8 mouse cellular contexts compared by ENCODE assay signal in genomic region chr19:5638416-5639005, GRCm38 (mm10). TPM values are rescaled to one million over a fixed set of nuclear protein-coding genes. Genes with fewer than 3 reads are reported as not detected.
DNase-seq lines count a peak whose midpoint lies in the region; ATAC-seq and TF ChIP-seq lines count a peak whose summit lies in the region.

No protein-coding gene starts in this region.

- no peak for DNase-seq in kidney, adult 2 months
- DNase-seq in kidney, adult 8-10 months: no peak
- DNase-seq in adrenal gland, postnatal 14 days: no peak
- no peak for DNase-seq in spleen, postnatal 14 days (ENCODE audit: low spot score in 2 of 2)
- no peak for DNase-seq in layer of hippocampus, adult 9-10 months (ENCODE audit: low spot score)

- no peaks in the 10 kb centered on the region for H3K9me3 ChIP-seq in hindbrain, embryonic 13.5 days
- H3K9me3 ChIP-seq in midbrain, embryonic 13.5 days: no peaks in the 10 kb centered on the region

- no peaks in the 10 kb centered on the region for H3K27me3 ChIP-seq in kidney, adult 2 months (replicated peaks; ENCODE audit: control insufficient read depth, insufficient read depth, low read length)
- H3K27me3 ChIP-seq in hindbrain, embryonic 13.5 days: no peaks in the 10 kb centered on the region
- H3K27me3 ChIP-seq in midbrain, embryonic 13.5 days: no peaks in the 10 kb centered on the region

- H3K4me1 ChIP-seq in kidney, adult 2 months (ENCODE audit: control insufficient read depth, insufficient read depth, low read length): peaks cover 12% of the 10 kb centered on the region; the same call in 1 of the 2 replicates
- peaks cover 25% of the 10 kb centered on the region for H3K4me1 ChIP-seq in bone marrow macrophage, adult 2 months (ENCODE audit: control insufficient read depth, insufficient read depth, low read length)
- peaks cover 24% of the 10 kb centered on the region for H3K4me1 ChIP-seq in hindbrain, embryonic 13.5 days (replicated peaks)
- H3K4me1 ChIP-seq in midbrain, embryonic 13.5 days (replicated peaks): peaks cover 21% of the 10 kb centered on the region

- H3K9ac ChIP-seq in hindbrain, embryonic 13.5 days: peak overlapping the region; percentile 94
- peak overlapping the region; percentile 90 for H3K9ac ChIP-seq in midbrain, embryonic 13.5 days (replicated peaks)

- H3K36me3 ChIP-seq in kidney, adult 2 months (ENCODE audit: control insufficient read depth, insufficient read depth, low read length): peaks cover 3% of the 10 kb centered on the region; the same call in 1 of the 2 replicates
- peaks cover 45% of the 10 kb centered on the region for H3K36me3 ChIP-seq in hindbrain, embryonic 13.5 days
- peaks cover 48% of the 10 kb centered on the region for H3K36me3 ChIP-seq in midbrain, embryonic 13.5 days

- 83% methylated on average over 18 of the region's 18 CpGs for WGBS in kidney, adult 2 months
- WGBS in hindbrain, embryonic 13.5 days: 90% methylated on average over 18 of the region's 18 CpGs
- WGBS in midbrain, embryonic 13.5 days: 93% methylated on average over 18 of the region's 18 CpGs

- no peak overlapping the region for H3K27ac ChIP-seq in kidney, adult 2 months (ENCODE audit: insufficient read depth, low read depth, low read length)
- no peak overlapping the region for H3K27ac ChIP-seq in bone marrow macrophage, adult 2 months (ENCODE audit: insufficient read depth, low read depth, low read length)
- H3K27ac ChIP-seq in hindbrain, embryonic 13.5 days: peak overlapping the region; percentile 93
- H3K27ac ChIP-seq in midbrain, embryonic 13.5 days: peak overlapping the region; percentile 90; the same call in 1 of the 2 replicates

- peak overlapping the region; percentile 67 for H3K4me2 ChIP-seq in hindbrain, embryonic 13.5 days
- peak overlapping the region; percentile 97 for H3K4me2 ChIP-seq in midbrain, embryonic 13.5 days (replicated peaks)

- peak overlapping the region; percentile 91 for H3K4me3 ChIP-seq in kidney, adult 2 months (ENCODE audit: insufficient read depth, low read depth, low read length)
- peak overlapping the region; percentile 94 for H3K4me3 ChIP-seq in bone marrow macrophage, adult 2 months (ENCODE audit: insufficient read depth, low read length)
- H3K4me3 ChIP-seq in hindbrain, embryonic 13.5 days: peak overlapping the region; percentile 79
- H3K4me3 ChIP-seq in midbrain, embryonic 13.5 days (replicated peaks): peak overlapping the region; percentile 78

- ATAC-seq in hindbrain, embryonic 13.5 days (ENCODE audit: low FRiP score): no peak
- ATAC-seq in midbrain, embryonic 13.5 days: no peak

- TF ChIP-seq CTCF in kidney, adult 2 months (conservative IDR thresholded peaks at IDR 0.05; ENCODE audit: insufficient read depth, insufficient read length, low read depth, low read length): no peak
- TF ChIP-seq CTCF in bone marrow macrophage, adult 2 months (IDR thresholded peaks at IDR 0.05; ENCODE audit: low read depth, low read length): no peak

- TF ChIP-seq POLR2A in kidney, adult 2 months (IDR thresholded peaks at IDR 0.05; ENCODE audit: low read depth, low read length): no peak
- TF ChIP-seq POLR2A in bone marrow macrophage, adult 2 months (IDR thresholded peaks at IDR 0.05; ENCODE audit: borderline replicate concordance, low read depth, low read length): no peak

RNA-seq across cellular contexts. Expression of gene Rela, which starts 1.2 kb away (rescaled TPM):
- 58.2 and 59.9 TPM in 2 replicates for polyA plus RNA-seq in kidney, adult 2 months (2012; rRNA removed)
- polyA plus RNA-seq in bone marrow macrophage, adult 2 months (2012; ENCODE audit: insufficient read depth, insufficient read length, missing spikeins): 77.1 and 93.4 TPM in 2 replicates
- 30.1 and 35.2 TPM in 2 replicates for polyA plus RNA-seq in hindbrain, embryonic 13.5 days (2015; fragmentation: Nextera tagmentation; extraction: Ambion mirVana)
- polyA plus RNA-seq in midbrain, embryonic 13.5 days (2015; fragmentation: Nextera tagmentation; extraction: Ambion mirVana): 30.9 and 35.4 TPM in 2 replicates
- 60.7 and 65.1 TPM in 2 replicates for total RNA-seq in adrenal gland, postnatal 14 days (2021)

RNA-seq across cellular contexts. Expression of gene Sipa1, which starts 25.0 kb away (rescaled TPM):
- 35.4 and 36.9 TPM in 2 replicates for polyA plus RNA-seq in kidney, adult 2 months (2012; rRNA removed)
- 93.4 and 117 TPM in 2 replicates for polyA plus RNA-seq in bone marrow macrophage, adult 2 months (2012; ENCODE audit: insufficient read depth, insufficient read length, missing spikeins)
- 15.0 and 15.4 TPM in 2 replicates for polyA plus RNA-seq in hindbrain, embryonic 13.5 days (2015; fragmentation: Nextera tagmentation; extraction: Ambion mirVana)
- 10.8 and 14.1 TPM in 2 replicates for polyA plus RNA-seq in midbrain, embryonic 13.5 days (2015; fragmentation: Nextera tagmentation; extraction: Ambion mirVana)
- total RNA-seq in adrenal gland, postnatal 14 days (2021): 56.4 and 64.0 TPM in 2 replicates

RNA-seq across cellular contexts. Expression of gene Kat5, which starts 28.5 kb away (rescaled TPM):
- 60.3 and 67.4 TPM in 2 replicates for polyA plus RNA-seq in kidney, adult 2 months (2012; rRNA removed)
- polyA plus RNA-seq in bone marrow macrophage, adult 2 months (2012; ENCODE audit: insufficient read depth, insufficient read length, missing spikeins): 56.1 and 56.6 TPM in 2 replicates
- polyA plus RNA-seq in hindbrain, embryonic 13.5 days (2015; fragmentation: Nextera tagmentation; extraction: Ambion mirVana): 77.2 and 79.7 TPM in 2 replicates
- polyA plus RNA-seq in midbrain, embryonic 13.5 days (2015; fragmentation: Nextera tagmentation; extraction: Ambion mirVana): 82.3 and 89.3 TPM in 2 replicates
- 54.8 and 62.0 TPM in 2 replicates for total RNA-seq in adrenal gland, postnatal 14 days (2021)

RNA-seq across cellular contexts. Expression of gene Rnaseh2c, which starts 36.8 kb away (rescaled TPM):
- 55.1 and 62.3 TPM in 2 replicates for polyA plus RNA-seq in kidney, adult 2 months (2012; rRNA removed)
- 82.4 and 102 TPM in 2 replicates for polyA plus RNA-seq in bone marrow macrophage, adult 2 months (2012; ENCODE audit: insufficient read depth, insufficient read length, missing spikeins)
- polyA plus RNA-seq in hindbrain, embryonic 13.5 days (2015; fragmentation: Nextera tagmentation; extraction: Ambion mirVana): 71.2 and 80.6 TPM in 2 replicates
- 91.3 and 98.9 TPM in 2 replicates for polyA plus RNA-seq in midbrain, embryonic 13.5 days (2015; fragmentation: Nextera tagmentation; extraction: Ambion mirVana)
- total RNA-seq in adrenal gland, postnatal 14 days (2021): 106 and 113 TPM in 2 replicates

RNA-seq across cellular contexts. Expression of gene Map3k11, which starts 50.0 kb away (rescaled TPM):
- 72.2 and 83.9 TPM in 2 replicates for polyA plus RNA-seq in kidney, adult 2 months (2012; rRNA removed)
- polyA plus RNA-seq in bone marrow macrophage, adult 2 months (2012; ENCODE audit: insufficient read depth, insufficient read length, missing spikeins): 79.9 and 99.1 TPM in 2 replicates
- polyA plus RNA-seq in hindbrain, embryonic 13.5 days (2015; fragmentation: Nextera tagmentation; extraction: Ambion mirVana): 11.6 and 14.4 TPM in 2 replicates
- polyA plus RNA-seq in midbrain, embryonic 13.5 days (2015; fragmentation: Nextera tagmentation; extraction: Ambion mirVana): 11.4 and 15.1 TPM in 2 replicates
- total RNA-seq in adrenal gland, postnatal 14 days (2021): 50.4 and 51.2 TPM in 2 replicates

Comparison
In these comparisons a context has a peak if more than half of its experiments do, and no peak if none do; other contexts are left out.
1. H3K27ac ChIP-seq: peak in hindbrain, embryonic 13.5 days (single experiment) and midbrain, embryonic 13.5 days (single experiment); none in kidney, adult 2 months (single experiment) and bone marrow macrophage, adult 2 months (single experiment).
2. Peak in every context shown above with its lines, with median percentiles within 50 percentile points of each other: H3K4me3 ChIP-seq.